Mouse (Mus musculus): Measurements from ENCODE around the gene Sgo2a.

- TF ChIP-seq CTCF (IDR thresholded peaks at IDR 0.05; ENCODE audit: low read depth): no peak
- no peak for TF ChIP-seq EP300 (optimal IDR thresholded peaks at IDR 0.05)
Measured at GRCm38 (mm10) chr1:57954376-57954765, 41.4 kb upstream of the Sgo2a start.
